Mouse (Mus musculus): ENCODE results near the gene Cga.

Cga gene

DNA sequence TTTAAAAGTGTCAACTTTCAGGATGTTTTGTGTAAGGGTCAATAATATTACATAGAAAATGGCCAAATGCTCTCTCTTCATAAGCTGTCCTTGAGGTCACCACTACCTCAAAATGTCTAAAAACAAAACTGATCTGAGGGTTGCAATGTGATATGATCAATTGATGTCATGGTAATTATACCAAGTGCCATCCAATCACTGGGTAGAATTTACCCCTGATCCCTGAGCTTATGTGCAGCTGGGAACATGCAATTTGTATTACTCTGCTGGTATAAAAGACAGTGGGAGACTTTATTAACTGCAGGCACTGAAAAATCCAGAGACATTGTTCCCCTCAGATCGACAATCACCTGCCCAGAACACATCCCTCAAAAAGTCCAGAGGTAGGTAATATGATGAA lies at the start of gene Cga:
Gene Cga (plus strand): TSS at position 301 of the 400 bp plus-strand sequence.
- no peak for DNase-seq

- DNase-seq = no peak
Observed at GRCm38 (mm10) chr4:34843839-34844238, 49.7 kb upstream of the Cga start.

DNA sequence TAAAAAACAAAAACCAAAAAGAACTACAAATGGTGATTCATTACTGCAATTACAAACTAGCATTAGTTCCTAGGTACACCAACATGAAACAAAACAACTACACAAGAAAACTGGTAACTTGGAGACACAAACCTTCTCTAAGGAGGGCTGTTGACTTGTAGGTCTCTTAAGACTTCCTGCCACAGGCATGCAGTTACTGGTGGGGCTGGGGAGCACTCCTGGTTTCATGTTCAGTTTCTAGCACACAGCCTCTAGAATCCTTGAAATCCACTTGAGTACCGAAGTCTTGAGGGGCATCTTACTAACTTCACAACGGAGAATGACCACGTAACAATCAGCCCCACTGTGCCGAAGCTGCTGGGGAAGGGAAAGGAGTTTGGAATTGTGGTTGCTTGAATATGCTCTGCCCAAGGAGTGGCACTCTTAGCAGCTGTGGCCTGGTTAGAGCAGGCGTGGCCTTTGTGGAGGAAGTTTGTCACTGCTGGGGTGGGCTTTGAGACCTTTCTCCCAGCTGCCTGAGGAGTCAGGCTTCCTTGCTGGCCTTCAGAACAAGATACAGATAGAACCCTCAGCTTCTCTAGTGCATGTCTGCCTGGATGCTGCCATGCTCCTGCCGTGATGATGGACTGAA lies 45.8 kb upstream of the Cga start:
- DNase-seq = no peak

DNA sequence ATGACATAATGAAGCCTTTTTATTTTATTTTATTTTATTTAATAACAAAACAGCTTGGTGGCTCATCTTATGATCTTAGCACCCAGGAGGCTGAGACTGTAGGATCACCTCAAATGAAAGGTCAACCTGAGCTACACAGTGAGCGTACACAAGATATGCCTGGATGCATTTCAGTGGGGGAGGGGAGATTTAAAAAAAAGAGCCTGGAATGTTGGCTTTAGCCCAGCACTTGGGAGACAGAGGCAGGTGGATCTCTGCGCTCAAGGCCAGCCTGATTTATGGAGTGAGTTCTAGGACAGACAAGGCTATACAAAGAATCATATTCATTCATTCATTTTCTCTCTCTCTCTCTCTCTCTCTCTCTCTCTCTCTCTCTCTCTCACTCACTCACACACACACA lies 43.4 kb upstream of the Cga start:
- no peak for DNase-seq

GRCm38 (mm10) chr4:34852051-34852450 lies 41.5 kb upstream of the Cga start:
- DNase-seq = no peak

DNA sequence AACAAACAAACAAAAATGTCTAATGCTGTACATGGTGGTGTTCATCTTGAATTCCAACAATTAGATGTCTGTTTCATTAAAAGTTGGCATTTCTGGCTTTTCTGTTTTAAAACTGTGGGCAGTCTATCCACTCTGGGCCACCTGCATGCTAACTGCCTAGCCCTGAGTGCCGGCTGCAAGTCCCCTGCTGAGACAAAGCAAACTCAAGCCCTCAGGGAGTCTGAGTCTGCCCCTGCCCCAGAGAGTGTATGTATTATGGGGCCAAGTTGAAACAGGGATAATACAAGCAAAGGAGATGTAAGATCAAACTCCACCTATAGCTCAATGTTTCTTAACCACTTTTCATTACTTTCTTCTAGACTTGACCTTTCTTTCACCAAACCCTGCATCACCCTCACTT lies 37.6 kb upstream of the Cga start:
- DNase-seq = no peak

DNA sequence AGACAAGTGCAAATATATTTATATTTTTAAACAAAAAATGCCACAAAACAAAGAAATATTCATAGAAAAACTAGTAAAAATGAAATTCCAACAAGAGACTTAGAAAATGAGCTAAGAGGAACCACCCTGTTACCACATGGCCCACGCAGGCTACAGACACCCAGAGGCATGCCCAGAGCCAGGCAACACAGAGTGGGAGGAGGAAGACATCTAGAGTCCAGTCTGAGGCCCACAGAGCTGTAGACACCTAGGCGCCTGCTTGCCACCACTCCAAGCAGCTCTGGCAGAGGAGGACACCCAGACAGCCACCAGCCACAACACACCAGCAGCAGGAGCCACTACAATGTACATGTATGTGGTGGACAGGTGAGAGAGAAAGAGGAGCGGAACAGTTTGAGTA lies 34.7 kb upstream of the Cga start:
- no peak for DNase-seq

DNA sequence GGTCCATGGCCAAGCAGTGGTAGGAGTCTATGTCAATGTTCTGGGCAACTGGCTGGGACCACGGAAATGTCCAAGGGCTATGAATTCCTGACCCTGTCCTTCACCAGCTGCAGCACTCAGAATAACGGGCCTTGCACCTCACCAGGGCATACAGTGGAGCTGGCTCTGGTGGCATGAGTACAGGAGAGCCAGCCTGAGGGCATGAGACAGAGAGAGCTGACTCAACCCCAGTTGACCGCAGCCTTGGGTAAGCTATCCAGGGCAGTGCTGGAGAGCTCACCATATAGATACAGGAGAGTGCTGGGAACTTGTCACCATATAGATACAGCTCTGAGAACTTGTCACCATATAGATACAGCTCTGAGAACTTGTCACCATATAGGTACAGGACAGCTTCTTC lies 34.2 kb upstream of the Cga start:
- DNase-seq = no peak

DNA sequence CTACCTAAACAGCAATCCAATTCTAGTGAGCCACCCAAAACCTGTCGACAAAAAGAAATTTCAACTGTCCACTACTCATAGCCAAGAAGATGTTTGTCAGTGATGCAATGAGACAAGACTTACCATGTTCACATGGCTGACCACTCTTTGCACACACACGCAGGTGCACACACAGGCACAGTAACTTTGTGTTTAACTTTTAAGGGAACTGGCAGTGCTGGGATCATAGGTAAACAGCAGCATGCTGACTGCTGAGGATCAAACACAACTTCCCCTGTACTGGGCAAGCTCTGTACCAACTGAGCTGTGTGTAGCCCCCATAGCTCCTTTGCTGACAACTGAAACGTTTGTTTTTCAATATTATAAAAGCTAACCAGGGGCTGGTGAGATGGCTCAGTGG lies 32.1 kb upstream of the Cga start:
- no peak for DNase-seq

- no peak for DNase-seq
Observed at GRCm38 (mm10) chr4:34869813-34870212, 23.8 kb upstream of the Cga start.

GRCm38 (mm10) chr4:34872896-34873495 lies 20.6 kb upstream of the Cga start:
- peak in 1 of 2 experiments; percentile 63 for DNase-seq

DNA sequence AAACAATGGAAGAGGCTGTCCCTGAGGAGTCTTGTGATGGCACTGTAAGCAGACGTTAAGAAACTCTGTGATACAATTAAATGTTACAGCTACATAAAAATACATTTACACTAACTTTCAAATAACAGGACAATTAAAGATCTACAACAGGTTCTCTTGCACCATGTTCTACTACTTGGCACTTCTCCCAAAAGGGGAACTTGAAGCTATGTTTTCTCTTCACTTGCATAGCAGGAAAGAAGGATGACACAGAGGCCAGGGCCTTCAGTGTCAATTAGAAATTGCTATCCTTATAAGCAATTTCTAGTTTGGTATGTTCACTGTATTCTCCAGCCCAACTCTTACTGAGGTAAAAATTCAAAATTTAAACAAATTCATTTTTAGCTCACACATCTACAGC lies 19.3 kb upstream of the Cga start:
- no peak for DNase-seq

DNA sequence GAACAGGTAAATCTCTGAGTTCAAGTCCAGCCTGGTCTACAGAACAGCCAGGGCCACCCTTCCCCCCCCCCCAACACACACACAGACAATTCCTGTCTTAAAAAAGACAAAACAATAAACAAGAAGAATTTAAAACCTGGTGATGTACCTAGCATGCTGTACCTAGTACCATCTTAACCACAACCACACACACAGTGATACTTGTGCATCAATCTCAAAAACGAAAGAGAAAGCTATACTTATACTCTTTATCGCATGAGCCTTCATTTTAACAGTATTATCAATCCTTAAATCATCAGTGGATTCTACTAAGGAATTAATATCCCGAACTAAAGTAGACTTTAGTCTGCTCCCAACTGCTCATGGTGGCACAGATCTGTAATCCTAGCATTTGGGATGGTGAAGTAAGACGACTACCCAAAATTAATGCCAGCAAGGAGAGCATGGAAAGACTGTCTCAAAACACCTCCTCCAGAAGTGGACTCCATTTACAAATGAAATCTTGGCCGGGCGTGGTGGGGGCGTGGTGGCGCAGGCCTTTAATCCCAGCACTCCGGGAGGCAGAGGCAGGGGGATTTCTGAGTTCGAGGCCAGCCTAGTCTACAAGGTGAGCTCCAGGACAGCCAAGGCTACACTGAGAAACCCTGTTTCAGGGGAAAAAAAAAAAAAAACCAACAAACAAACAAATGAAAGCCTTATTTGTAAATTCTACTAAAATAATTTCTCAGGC lies 12.5 kb upstream of the Cga start:
- DNase-seq = no peak

DNA sequence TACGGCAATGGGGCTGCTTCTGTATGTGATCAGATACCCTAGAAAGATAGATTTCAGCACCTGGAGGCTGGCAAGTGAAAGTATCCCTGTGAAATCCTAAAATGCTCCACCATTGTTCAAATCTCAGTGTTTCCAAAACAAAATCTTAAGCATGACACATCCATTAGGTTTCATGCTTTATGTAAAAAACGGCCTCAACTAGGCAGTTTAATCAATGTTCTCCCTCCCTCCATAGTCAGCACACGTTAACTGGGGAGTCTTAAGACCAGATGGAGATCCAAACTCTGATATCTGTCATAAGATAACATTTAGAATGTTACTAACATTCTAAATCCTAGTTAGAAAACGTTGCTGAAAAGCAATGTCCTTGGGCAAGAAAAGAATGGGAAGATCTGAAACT lies 11.7 kb upstream of the Cga start:
- no peak for DNase-seq

GRCm38 (mm10) chr4:34882291-34882769 lies 11.2 kb upstream of the Cga start:
- peak; percentile 69 to 82 for DNase-seq

DNA sequence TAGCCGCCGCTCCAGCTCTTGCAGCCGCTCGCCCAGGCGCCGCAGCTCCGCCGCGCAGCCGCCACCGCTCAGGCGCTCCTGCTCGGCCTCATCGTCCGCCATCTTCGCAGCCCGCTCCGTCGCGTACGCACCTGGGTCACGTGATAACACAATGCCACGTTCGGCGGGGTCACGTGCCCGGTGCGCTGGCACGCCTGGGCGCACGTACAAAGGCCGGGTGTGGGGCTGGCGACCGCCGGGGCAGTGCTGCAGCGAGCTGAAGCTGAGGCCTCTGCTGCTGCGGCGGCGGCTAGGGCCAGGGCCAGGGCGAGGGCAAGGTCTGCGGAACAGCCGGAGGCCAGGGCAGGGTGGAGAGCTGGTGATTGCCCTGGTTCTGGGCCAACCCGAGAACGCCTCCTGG lies 10.8 kb upstream of the Cga start, which contains the start of gene Zfp292:
Gene Zfp292 (minus strand): TSS at position 143 of the 400 bp plus-strand sequence.
- peak; percentile 93 to 96 for DNase-seq

- no peak for DNase-seq
Observed at GRCm38 (mm10) chr4:34883366-34884029, 10.1 kb upstream of the Cga start.

GRCm38 (mm10) chr4:34885631-34886351 lies 7.8 kb upstream of the Cga start:
- DNase-seq = no peak

DNA sequence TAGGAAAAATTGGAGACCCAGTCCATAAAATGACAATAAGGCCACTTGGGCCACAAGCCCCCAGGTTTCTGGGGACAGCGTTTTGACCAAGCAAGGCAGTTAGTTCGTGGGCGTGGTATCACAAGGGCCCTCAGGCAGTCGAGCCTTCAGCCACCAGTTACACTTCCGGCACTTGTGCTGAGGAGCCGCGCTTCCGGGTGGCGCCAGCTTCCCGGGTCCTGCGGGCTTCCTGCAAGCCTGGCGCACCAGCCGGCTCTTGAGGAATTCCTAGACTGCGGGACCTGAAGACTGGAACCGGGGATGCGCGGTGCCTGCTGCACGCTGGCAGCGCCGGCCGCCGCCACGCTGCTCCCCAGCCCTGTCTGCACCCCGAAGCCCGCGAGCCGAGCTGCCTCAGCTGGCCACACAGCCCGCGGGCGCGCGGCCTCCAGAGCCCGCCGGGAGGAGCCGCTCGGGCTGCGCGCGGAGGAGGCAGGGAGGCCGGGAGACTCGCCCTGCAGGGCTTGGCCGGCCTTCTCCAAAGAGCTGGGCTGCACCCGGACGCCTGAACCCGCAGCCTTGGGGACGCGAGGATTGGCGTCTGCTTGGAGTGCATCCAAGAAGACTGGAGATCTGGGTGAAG lies 7.0 kb upstream of the Cga start:
- DNase-seq = peak; percentile 89 to 94

- no peak for DNase-seq
Observed at GRCm38 (mm10) chr4:34887295-34887694, 6.3 kb upstream of the Cga start.

GRCm38 (mm10) chr4:34889101-34889811 lies 4.3 kb upstream of the Cga start:
- DNase-seq = no peak

DNA sequence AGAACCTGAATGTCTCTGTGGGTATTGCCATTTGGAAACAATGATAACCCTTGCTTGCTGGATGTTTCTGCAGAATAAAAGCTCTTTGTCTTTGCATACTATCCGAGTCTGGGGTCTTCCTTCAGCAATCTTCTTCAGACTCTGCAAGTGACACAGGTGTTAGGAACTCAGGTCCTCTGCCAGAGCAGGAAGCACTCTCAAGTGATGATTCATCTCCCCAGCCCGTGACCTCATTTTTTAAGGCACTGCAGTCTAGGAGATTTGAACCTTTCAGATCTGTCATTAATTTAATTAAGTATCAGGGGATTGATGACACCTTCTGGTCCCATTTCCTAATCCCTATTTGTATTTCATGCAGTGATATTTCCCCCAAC lies 3.8 kb upstream of the Cga start:
- no peak for DNase-seq

Measured in lung, postnatal 4 days (tissue).